Mouse (Mus musculus) G1E (cell line): ENCODE measurements around the gene Clybl. TPM values are rescaled to one million over a fixed set of nuclear protein-coding genes. Genes with fewer than 3 reads are reported as not detected.

Experiments
- ATAC-seq: 2 replicates; pipeline ENCODE4 v1.8.0; 2016; ENCODE audit warnings: mild to moderate bottlenecking; ENCODE audit not compliant: insufficient number of reproducible peaks, poor library complexity, low FRiP score, severe bottlenecking; ENCODE audit errors: extremely low read depth
- DNase-seq: peaks from one replicate; pipeline ENCODE4 v3.0.0; 2012; ENCODE audit warnings: low spot score
- H3K27me3 ChIP-seq: 2 replicates; pipeline ENCODE4 v1.6.1; 2012; ENCODE audit warnings: mild to moderate bottlenecking, low read length, inconsistent platforms; ENCODE audit not compliant: insufficient read depth
- H3K36me3 ChIP-seq: replicated peaks from 2 replicates; pipeline ENCODE3; 2012; ENCODE audit warnings: mild to moderate bottlenecking, inconsistent platforms
- H3K4me1 ChIP-seq: 2 replicates; pipeline ENCODE4 v1.6.1; 2012; ENCODE audit warnings: low read depth, low read length, inconsistent platforms, mixed read lengths; ENCODE audit not compliant: insufficient read depth
- H3K4me3 ChIP-seq: 2 replicates; pipeline ENCODE4 v1.5.1; 2012; ENCODE audit warnings: low read depth, mild to moderate bottlenecking, inconsistent platforms, low read length, moderate library complexity, mixed read lengths
- H3K9me3 ChIP-seq: replicated peaks from 2 replicates; pipeline ENCODE4 v1.6.1; 2012; ENCODE audit warnings: inconsistent platforms
- CTCF ChIP-seq: IDR thresholded peaks from 2 replicates; pipeline ENCODE4 v1.5.1; 2012; ENCODE audit warnings: low read depth, low read length, inconsistent platforms, mixed read lengths
- GATA1 ChIP-seq: IDR thresholded peaks from 2 replicates; pipeline ENCODE4 v1.6.1; 2012; ENCODE audit warnings: borderline replicate concordance, low read length, inconsistent platforms, mixed read lengths
- GATA2 ChIP-seq: IDR thresholded peaks from 2 replicates; pipeline ENCODE4 v1.6.1; 2012; ENCODE audit warnings: low read depth, low read length, inconsistent platforms, borderline replicate concordance
- POLR2AphosphoS5 ChIP-seq: IDR thresholded peaks from 2 replicates; pipeline ENCODE4 v1.6.1; 2012; ENCODE audit warnings: low read depth, low read length, inconsistent platforms; ENCODE audit not compliant: insufficient replicate concordance
- TAL1 ChIP-seq: conservative IDR thresholded peaks from 2 replicates; pipeline ENCODE4 v1.6.1; 2012; ENCODE audit warnings: low read depth, low read length, inconsistent platforms, mixed read lengths
- polyA plus RNA-seq: library from polyadenylated mRNA; stranded (reverse); fragments of >175 nt; gene quantifications from 2 replicates; pipeline ENCODE4 v1.2.3, GENCODE M21; 2012
- total RNA-seq, 2 experiments: library from RNA; stranded (forward) in 1 of 2; stranded (reverse) in 1 of 2; fragments of 200-1000 nt in 1 of 2; fragments of >200 nt in 1 of 2; fragmentation: Nextera tagmentation in 1 of 2; gene quantifications; 2 replicates each; pipeline ENCODE4 v1.2.3; 2014 to 2017

Gene Clybl
- total and polyA plus RNA-seq, 3 experiments, result 44.6 to 263 (median 45.1) TPM

- Histone ChIP-seq H3K4me3 (no peak overlapping the region), H3K36me3 (peaks cover 11% of the 10 kb centered on the region), H3K9me3 (no peaks in the 10 kb centered on the region), H3K4me1 (no peaks in the 10 kb centered on the region), H3K27me3 (no peaks in the 10 kb centered on the region)
- TF ChIP-seq GATA2 (no peak), TAL1 (no peak), POLR2AphosphoS5 (no peak), GATA1 (no peak), CTCF (no peak)
- ATAC-seq (no peak), DNase-seq (no peak)
Measured at GRCm38 (mm10) chr14:122350766-122351165, 169.3 kb downstream of the Clybl start.

GRCm38 (mm10) chr14:122357316-122357715 lies 175.8 kb downstream of the Clybl start:
- no peak for ATAC-seq
- H3K27me3 ChIP-seq, result no peaks in the 10 kb centered on the region
- no peak for DNase-seq
- H3K4me3 ChIP-seq, result no peak overlapping the region
- no peaks in the 10 kb centered on the region for H3K4me1 ChIP-seq
- H3K9me3 ChIP-seq, result no peaks in the 10 kb centered on the region
- TF ChIP-seq GATA2 (no peak), POLR2AphosphoS5 (no peak), CTCF (no peak), GATA1 (no peak), TAL1 (no peak)
- H3K36me3 ChIP-seq, result peaks cover 11% of the 10 kb centered on the region

- Histone ChIP-seq H3K9me3 (no peaks in the 10 kb centered on the region), H3K4me1 (peaks cover 3% of the 10 kb centered on the region; the same call in 1 of the 2 replicates), H3K4me3 (no peak overlapping the region), H3K36me3 (peaks cover 12% of the 10 kb centered on the region), H3K27me3 (no peaks in the 10 kb centered on the region)
- TF ChIP-seq GATA1 (no peak), GATA2 (no peak), TAL1 (no peak), POLR2AphosphoS5 (no peak), CTCF (no peak)
- DNase-seq, result no peak
- no peak for ATAC-seq
Measured at GRCm38 (mm10) chr14:122358592-122358991, 177.1 kb downstream of the Clybl start.

GRCm38 (mm10) chr14:122359136-122359905 lies 177.8 kb downstream of the Clybl start:
- DNase-seq, result no peak
- peaks cover 3% of the 10 kb centered on the region; the same call in 1 of the 2 replicates for H3K4me1 ChIP-seq
- H3K4me3 ChIP-seq, result no peak overlapping the region
- no peaks in the 10 kb centered on the region for H3K9me3 ChIP-seq
- TF ChIP-seq GATA2 (no peak), POLR2AphosphoS5 (no peak), CTCF (no peak), TAL1 (no peak), GATA1 (no peak)
- peaks cover 12% of the 10 kb centered on the region for H3K36me3 ChIP-seq
- ATAC-seq, result no peak
- H3K27me3 ChIP-seq, result no peaks in the 10 kb centered on the region

GRCm38 (mm10) chr14:122361807-122362206 lies 180.3 kb downstream of the Clybl start:
- TF ChIP-seq GATA1, result no peak
- no peak for TF ChIP-seq TAL1
- TF ChIP-seq CTCF, result no peak
- TF ChIP-seq GATA2, result no peak
- TF ChIP-seq POLR2AphosphoS5, result no peak
- Histone ChIP-seq H3K4me3 (no peak overlapping the region), H3K4me1 (peaks cover 3% of the 10 kb centered on the region; the same call in 1 of the 2 replicates), H3K27me3 (no peaks in the 10 kb centered on the region), H3K36me3 (peaks cover 12% of the 10 kb centered on the region), H3K9me3 (no peaks in the 10 kb centered on the region)
- ATAC-seq (no peak), DNase-seq (no peak)

GRCm38 (mm10) chr14:122363156-122363555 lies 181.7 kb downstream of the Clybl start:
- Histone ChIP-seq H3K4me3 (no peak overlapping the region), H3K4me1 (peaks cover 3% of the 10 kb centered on the region; the same call in 1 of the 2 replicates), H3K27me3 (no peaks in the 10 kb centered on the region), H3K36me3 (peaks cover 17% of the 10 kb centered on the region), H3K9me3 (no peaks in the 10 kb centered on the region)
- ATAC-seq, result no peak
- TF ChIP-seq GATA2, result no peak
- no peak for TF ChIP-seq GATA1
- no peak for TF ChIP-seq TAL1
- no peak for TF ChIP-seq POLR2AphosphoS5
- TF ChIP-seq CTCF, result no peak
- DNase-seq, result no peak
